Mouse (Mus musculus): Measurements from ENCODE around the gene Ntrk3. TPM values are rescaled to one million over a fixed set of nuclear protein-coding genes. Genes with fewer than 3 reads are reported as not detected.
A peak's percentile ranks its signal among the peaks of the same experiment; 100 is the strongest.

Ntrk3 gene
- polyA plus RNA-seq (2015; fragmentation: Nextera tagmentation; extraction: Ambion mirVana) = 2.3 and 2.9 TPM in 2 replicates

DNA sequence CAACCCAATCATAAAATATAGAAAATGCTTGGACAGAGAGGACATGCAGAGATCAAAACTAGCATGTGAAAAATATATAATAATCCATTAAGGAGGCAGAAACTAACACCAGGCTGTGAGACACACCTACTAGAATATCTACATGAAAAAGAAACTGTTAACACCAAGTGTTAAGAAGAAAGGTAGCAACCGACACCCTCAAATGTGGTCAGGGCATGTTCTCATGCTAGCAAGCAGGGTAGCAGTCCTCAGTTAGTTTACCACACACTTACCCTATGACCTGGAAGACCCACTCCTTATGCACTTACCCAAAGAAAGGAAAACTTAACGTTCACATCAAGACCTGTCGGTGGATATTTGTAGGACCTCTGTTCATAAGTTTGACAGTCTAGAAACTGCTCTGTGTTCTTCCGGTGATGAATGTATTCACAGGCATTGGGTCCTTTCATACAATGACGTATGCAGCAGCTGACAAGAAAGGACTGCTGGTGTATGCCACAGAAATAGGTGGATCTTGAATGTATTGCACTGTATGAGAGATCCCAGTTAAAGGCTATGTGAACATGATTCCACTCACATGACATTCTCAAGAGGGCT is at the start of gene Ntrk3:
Gene Ntrk3 (minus strand): TSS at position 399 of the 597 bp plus-strand sequence.
- 81% methylated on average over 5 of the region's 5 CpGs for WGBS
- Histone ChIP-seq H3K9me3 (no peaks in the 10 kb centered on the region), H3K4me3 (replicated peaks) (no peak within 1 kb of the TSS), H3K9ac (no peak within 1 kb of the TSS), H3K4me2 (replicated peaks) (no peak within 1 kb of the TSS), H3K27ac (no peak within 1 kb of the TSS), H3K27me3 (replicated peaks) (no peaks in the 10 kb centered on the region), H3K36me3 (no peaks in the 10 kb centered on the region), H3K4me1 (replicated peaks) (no peaks in the 10 kb centered on the region)
- ATAC-seq = no peak

DNA sequence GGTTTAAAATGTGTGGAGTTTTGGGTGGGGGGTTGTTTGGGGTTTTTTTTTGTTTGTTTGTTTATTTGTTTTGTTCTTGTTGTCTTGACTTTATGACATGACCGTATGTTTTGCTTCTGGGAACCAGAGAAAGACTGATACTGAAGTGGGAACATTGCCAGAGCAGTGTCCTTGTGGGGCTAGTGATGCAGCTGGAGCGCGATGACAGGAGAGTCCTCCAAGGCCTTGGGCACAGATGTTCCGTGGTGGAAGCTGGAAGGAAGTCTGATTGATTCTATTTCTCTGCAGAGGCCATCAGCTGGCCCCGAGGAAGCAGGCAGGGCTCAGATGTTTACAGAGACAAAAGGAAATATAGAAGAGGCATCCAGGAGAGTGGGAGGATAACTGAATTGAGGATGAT is 48.1 kb upstream of the Ntrk3 start:
- Histone ChIP-seq H3K27ac (no peak overlapping the region), H3K4me2 (replicated peaks) (no peak overlapping the region), H3K36me3 (peaks cover 7% of the 10 kb centered on the region), H3K9me3 (no peaks in the 10 kb centered on the region), H3K9ac (no peak overlapping the region), H3K4me3 (replicated peaks) (no peak overlapping the region), H3K27me3 (replicated peaks) (no peaks in the 10 kb centered on the region), H3K4me1 (replicated peaks) (peaks cover 3% of the 10 kb centered on the region)
- 72% methylated on average over 5 of the region's 5 CpGs for WGBS
- ATAC-seq = no peak

GRCm38 (mm10) chr7:78782639-78783581 is 45.1 kb upstream of the Ntrk3 start, which contains the start of the genes Mrps11 and Mrpl46:
Gene Mrps11, plus strand, starts transcription at chr7:78783119.
Gene Mrpl46, minus strand, starts transcription at chr7:78783531.
- H3K4me3 ChIP-seq (replicated peaks) = peak within 1 kb of the TSS; percentile 75
- H3K4me2 ChIP-seq (replicated peaks) = peak within 1 kb of the TSS; percentile 82
- no peaks in the 10 kb centered on the region for H3K9me3 ChIP-seq
- H3K36me3 ChIP-seq = peaks cover 12% of the 10 kb centered on the region; the same call in 1 of the 2 replicates
- ATAC-seq = peak; percentile 99
- peak within 1 kb of the TSS; percentile 78 for H3K9ac ChIP-seq
- H3K27ac ChIP-seq = peak within 1 kb of the TSS; percentile 45; the same call in 1 of the 2 replicates
- under 1% methylated on average over 44 of the region's 44 CpGs for WGBS
- H3K27me3 ChIP-seq (replicated peaks) = no peaks in the 10 kb centered on the region
- peaks cover 3% of the 10 kb centered on the region for H3K4me1 ChIP-seq (replicated peaks)

DNA sequence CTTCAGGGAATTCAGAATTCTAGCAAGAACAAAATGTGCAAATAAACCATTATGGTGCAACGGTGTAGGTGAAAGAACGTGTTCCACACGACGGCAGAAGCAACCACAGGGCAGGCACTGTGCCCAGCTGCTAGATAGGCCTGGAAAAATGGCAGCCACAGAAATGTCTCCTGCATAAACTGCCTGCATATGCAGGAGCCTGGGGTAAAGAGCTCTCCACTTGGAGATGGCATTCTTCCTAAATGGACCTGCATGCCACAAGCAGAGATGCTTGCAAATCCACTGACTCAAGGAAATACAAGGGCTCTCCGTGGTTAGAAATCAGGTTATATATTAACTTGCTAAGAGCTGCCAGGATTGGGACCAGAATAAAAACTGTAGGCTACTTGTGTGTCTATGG is 40.9 kb upstream of the Ntrk3 start:
- Histone ChIP-seq H3K4me1 (replicated peaks) (peaks cover under 1% of the 10 kb centered on the region), H3K4me3 (replicated peaks) (no peak overlapping the region), H3K27me3 (replicated peaks) (no peaks in the 10 kb centered on the region), H3K9ac (no peak overlapping the region), H3K27ac (no peak overlapping the region), H3K9me3 (no peaks in the 10 kb centered on the region), H3K4me2 (replicated peaks) (no peak overlapping the region), H3K36me3 (peaks cover 18% of the 10 kb centered on the region; the same call in 1 of the 2 replicates)
- 88% methylated on average over 5 of the region's 5 CpGs for WGBS
- ATAC-seq = no peak

- H3K9me3 ChIP-seq = no peaks in the 10 kb centered on the region
- H3K4me3 ChIP-seq (replicated peaks) = no peak overlapping the region
- WGBS = 90% methylated on average over 5 of the region's 5 CpGs
- no peak for ATAC-seq
- no peaks in the 10 kb centered on the region for H3K27me3 ChIP-seq (replicated peaks)
- 0 out of 2 replicates have a peak, but pooled peaks cover 3% of the 10 kb centered on the region for H3K4me1 ChIP-seq (replicated peaks)
- H3K36me3 ChIP-seq = peaks cover 2% of the 10 kb centered on the region; the same call in 1 of the 2 replicates
- no peak overlapping the region for H3K27ac ChIP-seq
- H3K9ac ChIP-seq = no peak overlapping the region
- H3K4me2 ChIP-seq (replicated peaks) = no peak overlapping the region
Observed at GRCm38 (mm10) chr7:78770936-78771335, 33.1 kb upstream of the Ntrk3 start.

DNA sequence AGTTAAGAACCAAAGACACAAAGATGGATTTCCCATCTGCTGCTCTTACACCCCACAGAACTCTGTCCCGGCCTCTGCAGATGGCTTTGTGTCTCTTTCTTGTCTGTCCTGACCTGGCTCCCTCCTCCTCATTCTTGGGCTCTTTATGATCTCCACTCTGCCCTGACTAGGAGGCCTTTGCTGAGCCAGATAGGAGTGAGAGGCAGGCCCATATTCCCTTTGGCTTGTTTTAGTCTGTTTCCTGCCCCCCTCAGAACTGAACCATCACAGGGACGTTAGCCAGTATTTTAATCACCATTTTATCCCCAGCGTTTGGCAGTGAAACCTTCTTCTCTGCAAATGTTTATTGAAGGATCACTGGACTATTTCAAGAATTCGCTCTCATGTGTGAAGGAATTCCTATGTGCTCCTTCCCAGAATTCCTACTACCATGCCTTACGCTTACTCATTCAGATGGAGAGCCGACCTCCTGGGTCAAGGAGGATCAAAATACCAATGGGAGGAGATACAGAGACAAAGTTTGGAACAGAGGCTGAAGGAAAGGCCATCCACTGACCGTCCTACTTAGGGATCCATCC is 31.4 kb upstream of the Ntrk3 start:
- Histone ChIP-seq H3K27ac (no peak overlapping the region), H3K36me3 (no peaks in the 10 kb centered on the region; the same call in 1 of the 2 replicates), H3K9me3 (no peaks in the 10 kb centered on the region), H3K9ac (no peak overlapping the region), H3K27me3 (replicated peaks) (no peaks in the 10 kb centered on the region), H3K4me3 (replicated peaks) (no peak overlapping the region), H3K4me1 (replicated peaks) (0 out of 2 replicates have a peak, but pooled peaks cover 3% of the 10 kb centered on the region), H3K4me2 (replicated peaks) (no peak overlapping the region)
- 0 out of 2 replicates have a peak, but pooled peaks have one; percentile 39 for ATAC-seq
- 20% methylated on average over 7 of the region's 7 CpGs for WGBS

DNA sequence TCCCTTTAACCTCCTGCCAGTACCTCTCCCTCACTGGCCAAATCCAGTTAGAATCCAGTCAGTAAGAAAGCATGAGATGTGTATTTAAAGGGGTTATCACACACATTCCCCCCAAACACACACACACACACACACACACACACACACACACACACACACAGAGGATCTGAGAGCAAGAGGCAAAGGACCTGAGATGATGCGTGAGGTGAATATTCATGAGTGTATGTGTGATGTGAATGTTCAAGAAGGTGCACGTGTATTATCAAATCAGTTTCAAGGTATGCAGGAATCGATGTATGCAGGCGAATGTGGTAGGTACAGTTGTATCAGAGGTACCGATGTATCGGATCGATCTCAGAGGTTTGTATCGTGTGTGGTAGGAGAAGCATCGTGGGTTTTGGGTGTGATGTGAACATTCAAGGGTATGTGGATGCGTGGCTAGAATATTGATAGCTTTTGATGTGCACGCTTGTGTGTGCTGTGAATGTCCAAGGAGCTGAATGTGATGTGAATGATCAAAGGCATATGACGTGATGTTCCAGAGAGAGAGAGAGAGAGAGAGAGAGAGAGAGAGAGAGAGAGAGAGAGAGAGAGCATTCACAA is 30.2 kb upstream of the Ntrk3 start:
- Histone ChIP-seq H3K4me3 (replicated peaks) (no peak overlapping the region), H3K9me3 (no peaks in the 10 kb centered on the region), H3K27me3 (replicated peaks) (no peaks in the 10 kb centered on the region), H3K27ac (no peak overlapping the region), H3K4me1 (replicated peaks) (0 out of 2 replicates have a peak, but pooled peaks cover 3% of the 10 kb centered on the region), H3K4me2 (replicated peaks) (no peak overlapping the region), H3K36me3 (no peaks in the 10 kb centered on the region), H3K9ac (no peak overlapping the region)
- ATAC-seq = no peak
- 93% methylated on average over 12 of the region's 12 CpGs for WGBS

GRCm38 (mm10) chr7:78766019-78766683 is 28.3 kb upstream of the Ntrk3 start:
- Histone ChIP-seq H3K4me2 (replicated peaks) (no peak overlapping the region), H3K36me3 (no peaks in the 10 kb centered on the region), H3K4me1 (replicated peaks) (0 out of 2 replicates have a peak, but pooled peaks cover 3% of the 10 kb centered on the region), H3K27me3 (replicated peaks) (no peaks in the 10 kb centered on the region), H3K9ac (no peak overlapping the region), H3K9me3 (no peaks in the 10 kb centered on the region), H3K4me3 (replicated peaks) (no peak overlapping the region), H3K27ac (no peak overlapping the region)
- 0 out of 2 replicates have a peak, but pooled peaks have one; percentile 28 for ATAC-seq
- WGBS = 22% methylated on average over 18 of the region's 18 CpGs

DNA sequence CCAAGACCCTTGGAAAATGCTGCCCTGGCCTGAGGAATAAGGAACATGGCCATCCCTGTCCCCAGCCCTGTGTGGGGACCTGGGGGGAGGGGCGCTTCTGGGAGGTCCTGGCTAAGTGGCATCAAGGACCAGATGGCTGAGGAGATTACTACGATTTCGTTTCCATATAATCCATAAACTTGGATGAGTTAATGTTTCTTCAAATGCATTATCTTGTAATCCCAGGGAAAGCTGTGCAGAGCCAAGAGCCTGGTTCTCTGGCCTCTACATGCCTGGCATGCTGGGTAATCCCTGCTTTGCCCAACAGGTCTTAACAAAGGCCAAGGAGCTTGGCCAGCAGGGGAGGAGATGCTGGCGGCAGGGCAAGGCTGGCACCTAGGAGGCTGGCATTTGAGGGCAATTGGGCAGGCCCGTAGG is 27.4 kb upstream of the Ntrk3 start:
- Histone ChIP-seq H3K9ac (no peak overlapping the region), H3K4me2 (replicated peaks) (no peak overlapping the region), H3K4me1 (replicated peaks) (0 out of 2 replicates have a peak, but pooled peaks cover 3% of the 10 kb centered on the region), H3K27me3 (replicated peaks) (no peaks in the 10 kb centered on the region), H3K4me3 (replicated peaks) (no peak overlapping the region), H3K9me3 (no peaks in the 10 kb centered on the region), H3K36me3 (no peaks in the 10 kb centered on the region), H3K27ac (no peak overlapping the region)
- WGBS = 79% methylated on average over 5 of the region's 5 CpGs
- no peak for ATAC-seq

DNA sequence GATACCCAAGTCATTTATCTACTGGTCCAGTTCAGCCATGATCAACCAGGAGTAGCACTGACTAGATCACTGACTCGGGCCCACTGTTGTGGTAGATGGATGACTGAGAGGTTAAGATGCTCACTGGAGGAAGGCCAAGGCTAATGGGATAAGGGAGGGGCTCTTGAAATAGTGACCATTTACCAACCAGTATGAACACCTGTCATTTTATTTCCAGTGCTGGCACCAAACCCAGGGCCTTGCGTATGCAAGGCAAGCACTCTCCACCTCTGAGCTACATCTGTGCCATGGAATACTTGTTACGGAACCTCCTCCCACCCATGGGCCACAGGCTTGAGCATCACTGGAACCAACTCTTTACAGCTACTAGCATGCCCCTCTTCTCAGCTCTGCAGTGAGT is 26.0 kb upstream of the Ntrk3 start:
- Histone ChIP-seq H3K9ac (no peak overlapping the region), H3K4me1 (replicated peaks) (0 out of 2 replicates have a peak, but pooled peaks cover 3% of the 10 kb centered on the region), H3K9me3 (no peaks in the 10 kb centered on the region), H3K4me3 (replicated peaks) (no peak overlapping the region), H3K27ac (no peak overlapping the region), H3K27me3 (replicated peaks) (no peaks in the 10 kb centered on the region), H3K4me2 (replicated peaks) (no peak overlapping the region), H3K36me3 (no peaks in the 10 kb centered on the region)
- WGBS = 89% methylated on average over 3 of the region's 3 CpGs
- no peak for ATAC-seq

DNA sequence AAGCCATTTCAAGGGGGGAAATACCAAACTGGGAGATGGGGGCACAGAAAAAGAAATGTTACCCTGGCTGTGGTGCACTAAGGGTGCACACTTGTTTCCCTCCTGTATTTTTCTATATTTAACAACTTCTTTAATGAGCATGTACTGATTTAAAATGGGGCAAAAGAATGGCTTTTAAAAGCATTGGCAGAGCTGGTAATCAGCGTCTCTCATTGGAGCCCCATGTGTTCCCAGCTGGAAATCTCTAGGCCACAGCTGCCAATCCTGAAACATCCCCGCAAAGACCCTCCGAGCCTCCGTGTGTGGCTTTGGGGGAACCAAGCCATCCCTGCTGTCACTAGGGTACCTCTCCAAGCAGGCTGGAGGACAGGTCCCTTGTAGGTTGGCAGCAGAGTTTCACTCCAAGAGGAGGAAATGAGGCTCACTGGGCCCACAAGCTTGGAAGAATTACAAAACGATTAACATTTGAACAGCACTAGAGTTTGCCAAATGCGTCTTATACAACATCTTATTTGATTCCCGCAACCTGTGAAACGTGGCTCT is 16.7 kb upstream of the Ntrk3 start:
- 64% methylated on average over 8 of the region's 8 CpGs for WGBS
- Histone ChIP-seq H3K27me3 (replicated peaks) (no peaks in the 10 kb centered on the region), H3K27ac (no peak overlapping the region), H3K9ac (no peak overlapping the region), H3K4me3 (replicated peaks) (no peak overlapping the region), H3K4me1 (replicated peaks) (no peaks in the 10 kb centered on the region), H3K9me3 (no peaks in the 10 kb centered on the region), H3K36me3 (no peaks in the 10 kb centered on the region), H3K4me2 (replicated peaks) (no peak overlapping the region)
- ATAC-seq = no peak
